Mouse (Mus musculus) G1E (cell line): ENCODE results near the gene Fiz1. TPM values are rescaled to one million over a fixed set of nuclear protein-coding genes. Genes with fewer than 3 reads are reported as not detected.

Source experiments
- ATAC-seq: 2 replicates; pipeline ENCODE4 v1.8.0; 2016; ENCODE audit warnings: mild to moderate bottlenecking; ENCODE audit not compliant: insufficient number of reproducible peaks, poor library complexity, low FRiP score, severe bottlenecking; ENCODE audit errors: extremely low read depth
- DNase-seq: peaks from one replicate; pipeline ENCODE4 v3.0.0; 2012; ENCODE audit warnings: low spot score
- H3K27me3 ChIP-seq: 2 replicates; pipeline ENCODE4 v1.6.1; 2012; ENCODE audit warnings: mild to moderate bottlenecking, low read length, inconsistent platforms; ENCODE audit not compliant: insufficient read depth
- H3K36me3 ChIP-seq: replicated peaks from 2 replicates; pipeline ENCODE3; 2012; ENCODE audit warnings: mild to moderate bottlenecking, inconsistent platforms
- H3K4me1 ChIP-seq: 2 replicates; pipeline ENCODE4 v1.6.1; 2012; ENCODE audit warnings: low read depth, low read length, inconsistent platforms, mixed read lengths; ENCODE audit not compliant: insufficient read depth
- H3K4me3 ChIP-seq: 2 replicates; pipeline ENCODE4 v1.5.1; 2012; ENCODE audit warnings: low read depth, mild to moderate bottlenecking, inconsistent platforms, low read length, moderate library complexity, mixed read lengths
- H3K9me3 ChIP-seq: replicated peaks from 2 replicates; pipeline ENCODE4 v1.6.1; 2012; ENCODE audit warnings: inconsistent platforms
- CTCF ChIP-seq: IDR thresholded peaks from 2 replicates; pipeline ENCODE4 v1.5.1; 2012; ENCODE audit warnings: low read depth, low read length, inconsistent platforms, mixed read lengths
- GATA1 ChIP-seq: IDR thresholded peaks from 2 replicates; pipeline ENCODE4 v1.6.1; 2012; ENCODE audit warnings: borderline replicate concordance, low read length, inconsistent platforms, mixed read lengths
- GATA2 ChIP-seq: IDR thresholded peaks from 2 replicates; pipeline ENCODE4 v1.6.1; 2012; ENCODE audit warnings: low read depth, low read length, inconsistent platforms, borderline replicate concordance
- POLR2AphosphoS5 ChIP-seq: IDR thresholded peaks from 2 replicates; pipeline ENCODE4 v1.6.1; 2012; ENCODE audit warnings: low read depth, low read length, inconsistent platforms; ENCODE audit not compliant: insufficient replicate concordance
- TAL1 ChIP-seq: conservative IDR thresholded peaks from 2 replicates; pipeline ENCODE4 v1.6.1; 2012; ENCODE audit warnings: low read depth, low read length, inconsistent platforms, mixed read lengths
- polyA plus RNA-seq: library from polyadenylated mRNA; stranded (reverse); fragments of >175 nt; gene quantifications from 2 replicates; pipeline ENCODE4 v1.2.3, GENCODE M21; 2012
- total RNA-seq, 2 experiments: library from RNA; stranded (forward) in 1 of 2; stranded (reverse) in 1 of 2; fragments of 200-1000 nt in 1 of 2; fragments of >200 nt in 1 of 2; fragmentation: Nextera tagmentation in 1 of 2; gene quantifications; 2 replicates each; pipeline ENCODE4 v1.2.3; 2014 to 2017

Gene Fiz1
- total RNA-seq (2014; fragmentation: Nextera tagmentation) (53.4 and 54.4 TPM in 2 replicates), total RNA-seq (2017) (22.2 and 23.6 TPM in 2 replicates), polyA plus RNA-seq (52.7 and 66.6 TPM in 2 replicates)

DNA sequence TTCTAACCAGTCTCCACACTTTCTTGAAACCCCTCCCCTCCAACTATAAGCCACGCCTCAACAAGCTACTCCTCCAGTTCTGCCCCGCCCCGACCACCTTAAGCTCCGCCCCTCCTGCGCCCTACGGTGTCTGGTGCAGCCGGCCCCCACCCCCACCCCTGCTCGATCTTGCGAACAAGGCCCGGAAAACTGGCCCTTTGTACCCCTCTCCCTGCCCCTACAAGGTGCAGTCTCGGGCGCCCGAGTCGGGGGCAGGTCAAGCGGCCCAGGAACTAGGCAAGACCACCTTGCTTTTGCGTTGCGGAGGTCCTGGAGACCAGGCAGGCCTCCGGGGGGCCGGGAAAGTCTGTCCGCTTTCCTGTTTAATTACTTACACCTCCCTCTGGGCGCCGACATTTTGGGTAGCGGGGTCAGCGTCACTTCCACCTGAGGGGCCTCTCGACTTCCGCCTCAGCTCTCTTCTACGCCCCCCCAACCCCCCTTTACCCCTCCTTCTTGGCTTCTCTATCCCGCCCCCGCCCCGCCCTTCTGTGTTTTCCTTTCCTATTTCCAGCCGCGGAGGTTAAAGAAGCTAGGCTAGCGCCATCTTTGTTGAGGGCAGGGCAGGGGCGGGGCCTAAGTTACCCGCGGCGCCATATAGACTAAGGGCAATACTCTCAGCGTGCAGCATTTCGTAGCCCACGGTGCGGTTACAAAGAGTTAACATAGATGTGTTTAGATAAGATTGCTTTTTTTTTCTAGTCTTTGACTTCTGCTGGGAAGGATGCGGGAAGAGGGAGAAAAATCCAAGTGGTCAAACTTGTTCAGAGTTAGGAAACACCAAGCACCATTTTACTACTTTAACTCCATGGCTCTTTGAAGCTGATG lies at the start of gene Fiz1, which contains the start of gene Zfp524:
Gene Fiz1 (minus strand): TSS at position 447 of the 867 bp plus-strand sequence.
Gene Zfp524 (plus strand): TSS at position 165 of the 867 bp plus-strand sequence.
- ATAC-seq (peak; percentile 61), DNase-seq (peak; percentile 77)
- H3K4me1 ChIP-seq: peaks cover 57% of the 10 kb centered on the region
- H3K9me3 ChIP-seq: peaks cover 13% of the 10 kb centered on the region
- peaks cover 58% of the 10 kb centered on the region for H3K36me3 ChIP-seq
- TF ChIP-seq POLR2AphosphoS5 (no peak), GATA2 (no peak), TAL1 (no peak), GATA1 (no peak), CTCF (no peak)
- peak within 1 kb of the TSS; percentile 78 for H3K4me3 ChIP-seq
- no peaks in the 10 kb centered on the region for H3K27me3 ChIP-seq

GRCm38 (mm10) chr7:5062360-5063001 lies 48.0 kb upstream of the Fiz1 start:
- Histone ChIP-seq H3K4me3 (peak overlapping the region; percentile 74), H3K4me1 (peaks cover 49% of the 10 kb centered on the region), H3K27me3 (peaks cover 5% of the 10 kb centered on the region), H3K36me3 (peaks cover 36% of the 10 kb centered on the region), H3K9me3 (no peaks in the 10 kb centered on the region)
- DNase-seq (peak; percentile 70), ATAC-seq (no peak)
- no peak for TF ChIP-seq GATA1

DNA sequence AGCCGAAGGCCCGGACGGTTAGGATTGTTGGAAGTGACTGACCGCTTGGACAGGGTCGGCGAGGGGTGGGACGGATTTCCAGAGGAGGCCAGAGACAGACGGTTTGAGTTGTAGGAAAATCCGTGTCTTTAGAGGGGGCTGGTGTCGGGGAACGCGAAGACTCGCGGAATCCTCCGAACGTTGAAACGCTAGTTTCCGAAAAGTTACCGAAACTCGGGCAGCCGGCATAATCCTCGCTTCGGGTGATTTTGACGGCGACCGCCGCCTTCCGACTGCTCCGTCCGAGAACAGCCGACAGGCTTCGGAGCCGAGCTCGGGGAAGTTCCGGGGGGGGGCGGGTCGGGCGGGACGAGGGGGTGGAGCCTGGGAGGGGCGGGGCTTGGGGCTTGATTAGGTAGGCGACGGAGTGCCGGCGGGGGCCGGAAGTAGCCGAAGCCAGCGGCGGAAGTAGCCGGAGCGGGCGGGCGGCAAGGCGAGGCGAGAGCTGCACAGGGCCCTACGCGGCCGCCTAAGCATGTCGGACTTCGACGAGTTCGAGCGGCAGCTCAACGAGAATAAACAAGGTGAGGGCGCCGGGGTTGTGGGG lies 47.4 kb upstream of the Fiz1 start, which contains the start of gene U2af2:
Gene U2af2 (plus strand): TSS at position 370 of the 586 bp plus-strand sequence.
- ATAC-seq: peak; percentile 23; the same call in 1 of the 2 replicates
- H3K36me3 ChIP-seq: peaks cover 29% of the 10 kb centered on the region
- H3K27me3 ChIP-seq: peaks cover 12% of the 10 kb centered on the region
- peaks cover 44% of the 10 kb centered on the region for H3K4me1 ChIP-seq
- peak within 1 kb of the TSS; percentile 74 for H3K4me3 ChIP-seq
- TF ChIP-seq GATA1: no peak
- TF ChIP-seq GATA2: no peak
- no peak for TF ChIP-seq CTCF
- TF ChIP-seq POLR2AphosphoS5: no peak
- no peak for TF ChIP-seq TAL1
- H3K9me3 ChIP-seq: no peaks in the 10 kb centered on the region
- DNase-seq: peak; percentile 71

GRCm38 (mm10) chr7:5060944-5061773 lies 46.7 kb upstream of the Fiz1 start:
- Histone ChIP-seq H3K4me3 (peak overlapping the region; percentile 74), H3K9me3 (no peaks in the 10 kb centered on the region), H3K36me3 (peaks cover 22% of the 10 kb centered on the region), H3K27me3 (peaks cover 19% of the 10 kb centered on the region), H3K4me1 (peaks cover 40% of the 10 kb centered on the region)
- ATAC-seq (peak; percentile 70), DNase-seq (peak; percentile 93)
- no peak for TF ChIP-seq POLR2AphosphoS5

GRCm38 (mm10) chr7:5060239-5060731 lies 45.8 kb upstream of the Fiz1 start:
- Histone ChIP-seq H3K9me3 (no peaks in the 10 kb centered on the region), H3K36me3 (peaks cover 14% of the 10 kb centered on the region), H3K4me3 (peak overlapping the region; percentile 74), H3K27me3 (peaks cover 26% of the 10 kb centered on the region), H3K4me1 (peaks cover 31% of the 10 kb centered on the region)
- TF ChIP-seq CTCF (0 out of 2 replicates have a peak, but pooled peaks have one; percentile 13), TAL1 (no peak)
- ATAC-seq (peak; percentile 23; the same call in 1 of the 2 replicates), DNase-seq (peak; percentile 71)

- DNase-seq (no peak), ATAC-seq (no peak)
- peaks cover 25% of the 10 kb centered on the region for H3K4me1 ChIP-seq
- peaks cover 33% of the 10 kb centered on the region for H3K27me3 ChIP-seq
- no peak overlapping the region for H3K4me3 ChIP-seq
- H3K9me3 ChIP-seq: no peaks in the 10 kb centered on the region
- TF ChIP-seq GATA2 (no peak), POLR2AphosphoS5 (no peak), CTCF (no peak), GATA1 (no peak), TAL1 (no peak)
- peaks cover 9% of the 10 kb centered on the region for H3K36me3 ChIP-seq
Observed at GRCm38 (mm10) chr7:5059421-5059820, 44.9 kb upstream of the Fiz1 start.
